Mouse (Mus musculus) kidney, adult 18-20 months (tissue): ENCODE measurements at regions not wholly inside any gene's neighbourhood (a gene's known extent, or its start where the extent isn't known, plus 50 kb on each side); places are given as distances from the start of the nearest gene placed in this dataset.
"Not testable (repeated sequence)": the region's sequence is repeated elsewhere in the genome, so short reads cannot be mapped to it uniquely, and the experiment has no call there.

Source experiments
- DNase-seq: peaks from one replicate; pipeline ENCODE4 v3.0.0; 2021

DNA sequence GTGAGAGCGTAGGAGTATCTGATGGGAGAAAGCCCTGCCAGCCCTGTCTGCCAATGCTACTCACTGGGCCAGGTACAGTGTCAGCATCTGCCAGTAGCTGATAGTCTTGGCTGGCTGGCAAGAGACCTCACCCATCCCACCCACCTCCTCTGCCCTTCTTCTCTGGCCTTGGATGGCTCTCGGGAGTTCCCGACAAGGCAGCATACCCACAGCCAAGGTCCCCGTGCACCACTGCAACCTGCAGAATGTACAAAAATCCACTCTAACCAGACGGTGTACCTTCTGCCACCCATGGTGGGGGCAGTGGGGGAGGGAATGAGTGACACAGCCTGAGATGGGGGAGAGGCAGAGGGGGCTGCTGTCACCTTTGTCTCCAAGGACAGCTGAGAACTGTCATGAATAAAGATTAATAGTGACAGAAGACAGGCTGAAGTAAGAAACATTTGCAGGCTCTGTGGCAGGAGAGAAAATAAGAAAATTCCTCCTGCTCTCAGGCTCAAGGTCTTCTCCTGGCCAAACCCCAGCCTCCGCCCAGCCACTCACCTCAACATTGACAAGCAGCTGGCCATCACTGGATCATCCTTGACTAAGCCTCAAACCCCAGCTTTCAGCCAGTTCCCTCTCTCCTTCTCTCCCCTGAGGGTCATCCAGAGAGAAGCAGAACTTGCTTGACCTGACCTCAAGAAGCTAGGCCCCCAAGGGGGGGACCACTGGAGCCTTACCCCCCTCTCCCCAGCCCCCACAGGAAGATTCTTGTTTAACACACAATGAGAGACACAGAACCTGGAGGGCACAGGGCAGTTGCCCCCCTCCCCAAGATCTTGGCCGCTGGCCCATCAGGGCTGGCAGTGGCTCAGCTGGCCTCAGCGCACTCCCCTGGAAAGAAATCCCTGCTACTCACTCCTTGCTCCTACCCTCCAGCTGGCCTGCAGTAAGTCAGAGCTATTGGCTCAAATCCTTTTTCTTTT lies 73.7 kb downstream of the Cpn2 start:
- DNase-seq = peak; percentile 72

DNA sequence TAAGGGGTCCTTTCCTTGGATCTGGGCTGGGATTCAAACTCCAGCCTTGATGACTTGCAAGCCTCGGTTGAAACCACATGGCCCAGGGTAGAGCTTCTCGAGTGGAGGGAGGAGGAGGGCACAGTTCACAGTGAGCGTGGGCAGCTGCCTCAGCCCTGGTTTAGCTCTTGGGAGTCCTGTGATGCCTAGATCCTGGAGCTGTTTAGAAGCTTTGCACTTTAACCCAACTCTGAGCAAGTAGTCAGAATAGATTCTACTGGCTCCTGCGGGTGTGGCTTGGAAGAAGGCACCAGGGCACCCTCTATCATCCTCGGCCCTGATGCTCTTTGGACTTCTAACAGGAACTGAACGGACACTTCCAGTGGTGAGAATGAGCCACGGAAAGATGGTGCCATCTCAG lies 72.5 kb downstream of the Cpn2 start:
- DNase-seq = no peak

DNA sequence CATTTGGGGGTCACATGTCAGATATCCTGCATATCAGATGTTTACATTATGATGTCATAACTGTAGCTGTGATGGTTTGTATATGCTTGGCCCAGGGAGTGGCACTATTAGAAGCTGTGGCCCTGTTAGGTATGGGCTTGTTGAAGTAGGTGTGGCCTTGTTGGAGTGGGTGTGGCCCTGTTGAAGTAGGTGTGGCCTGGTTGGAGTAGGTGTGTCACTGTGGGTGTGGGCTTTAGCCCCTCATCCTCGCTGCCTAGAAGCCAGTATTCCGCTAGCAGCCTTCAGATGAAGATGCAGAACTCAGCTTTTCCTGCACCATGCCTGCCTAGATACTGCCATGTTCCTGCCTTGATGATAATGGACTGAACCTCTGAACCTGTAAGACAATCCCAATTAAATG lies 71.4 kb downstream of the Cpn2 start:
- DNase-seq = not testable (repeated sequence)

DNA sequence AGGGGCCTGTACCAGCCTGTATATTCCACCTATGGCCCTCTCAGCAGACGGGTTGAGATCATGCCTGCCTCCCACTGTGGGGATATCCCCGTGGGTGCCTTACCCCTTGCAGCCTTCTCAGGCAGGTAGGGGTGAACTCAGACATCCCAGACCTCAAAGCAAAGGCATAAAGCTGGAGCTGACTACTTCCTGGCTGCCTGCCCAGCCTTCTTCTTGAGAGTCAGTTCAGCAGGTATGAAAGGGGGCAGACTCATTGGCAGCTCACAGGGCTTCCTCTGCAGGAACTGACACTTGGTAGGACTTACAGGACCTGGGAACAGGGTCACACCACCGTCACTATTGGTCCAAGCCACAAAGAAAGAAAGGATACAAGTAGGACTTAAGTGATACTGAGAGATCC lies 69.9 kb downstream of the Cpn2 start:
- DNase-seq = no peak

DNA sequence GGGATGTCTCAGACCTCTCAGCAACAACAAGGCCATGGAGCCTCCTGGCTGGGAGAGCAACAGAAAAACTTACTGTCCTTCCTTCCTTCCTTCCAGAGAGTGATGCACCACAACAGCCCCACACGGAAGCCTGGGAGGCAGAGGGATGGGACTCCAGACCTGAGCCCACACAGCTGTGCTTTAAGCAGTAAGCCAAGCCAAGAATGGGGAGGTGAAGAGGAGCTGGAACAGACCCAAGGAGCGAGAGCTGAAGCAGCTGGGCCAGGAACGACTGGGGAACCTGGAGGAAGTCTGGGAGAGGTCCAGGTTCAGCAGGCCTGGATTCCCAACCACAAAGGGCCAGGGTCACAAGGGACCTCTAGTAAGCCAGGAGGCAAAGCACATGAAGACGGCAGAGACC lies 67.5 kb downstream of the Cpn2 start:
- DNase-seq = no peak

DNA sequence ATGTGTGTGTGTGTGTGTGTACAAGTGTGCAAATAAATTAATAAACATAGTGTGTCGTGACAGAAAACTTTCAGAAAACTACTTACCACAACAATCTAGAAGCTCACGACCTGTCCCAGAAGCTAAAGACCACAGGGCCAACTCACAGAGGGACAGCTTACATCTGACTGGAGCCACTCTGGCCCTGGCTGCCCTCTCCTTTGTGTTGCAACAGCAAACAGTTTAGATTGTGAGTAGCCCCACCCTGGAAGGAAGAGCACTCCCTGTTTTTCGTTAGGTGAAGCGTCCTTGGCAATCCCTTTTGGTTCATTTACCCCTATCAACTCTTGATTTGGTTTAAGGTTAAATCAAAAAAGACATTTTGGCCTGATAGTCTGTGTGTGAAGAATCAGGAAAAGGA lies 63.2 kb downstream of the Cpn2 start:
- no peak for DNase-seq

DNA sequence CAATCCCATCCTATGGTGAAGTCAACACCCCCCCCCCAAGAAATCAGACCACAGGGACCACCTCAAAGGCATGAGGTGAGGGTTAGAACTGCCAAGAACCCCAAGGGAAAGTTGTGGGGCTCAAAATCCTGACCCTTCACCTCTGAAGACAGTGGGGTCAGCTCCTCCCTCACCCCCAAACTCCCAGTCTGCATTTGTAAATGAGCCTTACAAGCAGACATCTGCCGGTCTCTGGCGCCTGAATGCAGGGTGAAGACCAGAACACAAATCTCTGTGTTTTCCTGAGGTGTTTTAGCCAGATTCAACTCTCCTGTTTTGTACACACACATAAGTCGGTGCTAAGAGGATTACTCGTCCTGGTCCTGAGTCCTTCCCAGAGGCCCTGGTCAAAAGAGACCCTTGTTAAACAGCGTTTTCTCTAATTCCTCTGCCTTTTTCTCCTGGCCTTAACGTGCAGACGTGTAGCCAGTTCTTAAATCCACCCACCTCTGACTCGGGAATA lies 61.9 kb downstream of the Cpn2 start:
- DNase-seq = no peak

DNA sequence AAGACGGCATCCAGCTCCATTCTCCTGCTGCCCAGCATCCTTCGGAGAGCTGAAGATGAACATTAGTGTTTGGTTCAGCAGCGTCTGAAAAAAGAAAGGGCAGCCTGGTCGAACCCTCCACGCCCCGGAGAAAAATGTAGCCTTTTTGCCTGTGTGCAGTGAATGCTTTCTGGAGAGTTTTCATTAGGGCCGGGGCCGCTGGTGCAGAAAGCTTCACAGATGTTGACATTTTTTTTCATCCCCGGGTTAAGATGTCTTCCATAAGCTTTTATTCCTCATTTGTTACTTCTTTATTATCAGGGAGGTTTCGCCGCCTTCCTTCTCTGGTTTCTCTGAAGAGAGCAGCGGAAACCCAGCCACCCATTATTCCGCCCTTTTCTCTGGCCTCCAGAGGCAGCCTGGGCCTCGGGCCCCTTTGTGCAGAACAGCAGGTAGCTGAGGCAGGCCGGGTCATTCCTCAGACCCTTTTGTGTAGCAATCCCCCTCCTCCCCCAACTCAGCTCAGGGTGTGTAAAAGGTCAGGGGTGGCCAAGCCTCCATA lies 61.4 kb downstream of the Cpn2 start:
- no peak for DNase-seq
